Mouse (Mus musculus): ENCODE measurements around the gene Col16a1. TPM values are rescaled to one million over a fixed set of nuclear protein-coding genes. Genes with fewer than 3 reads are reported as not detected.

The Col16a1 gene
- polyA plus RNA-seq, 1 experiment from 2014 or later, result 26.6 TPM

- no peak overlapping the region for H3K9ac ChIP-seq (ENCODE audit: low read length)
- no peaks in the 10 kb centered on the region for H3K9me3 ChIP-seq (replicated peaks; ENCODE audit: control insufficient read depth, low read length)
- H3K4me2 ChIP-seq (ENCODE audit: low read depth, low read length), result no peak overlapping the region
- H3K36me3 ChIP-seq (ENCODE audit: control insufficient read depth, insufficient read depth), result no peaks in the 10 kb centered on the region
- WGBS, result 36% methylated on average over 1 of the region's 1 CpGs
- H3K4me1 ChIP-seq (ENCODE audit: control insufficient read depth, insufficient read depth, low read length), result peaks cover 10% of the 10 kb centered on the region
- no peak for ATAC-seq (replicated peaks; ENCODE audit: extremely low read depth, insufficient read depth, low FRiP score)
- H3K27me3 ChIP-seq (ENCODE audit: control insufficient read depth, insufficient read depth, low read length), result no peaks in the 10 kb centered on the region; the same call in 1 of the 2 replicates
- no peak overlapping the region for H3K4me3 ChIP-seq (ENCODE audit: low read length)
- no peak overlapping the region for H3K27ac ChIP-seq (ENCODE audit: low read length)
Measured at GRCm38 (mm10) chr4:130054727-130055126, 7.1 kb downstream of the Col16a1 start.

GRCm38 (mm10) chr4:130055160-130056010 is 7.7 kb downstream of the Col16a1 start:
- Histone ChIP-seq H3K4me1 (ENCODE audit: control insufficient read depth, insufficient read depth, low read length) (peaks cover 6% of the 10 kb centered on the region), H3K9ac (ENCODE audit: low read length) (no peak overlapping the region), H3K36me3 (ENCODE audit: control insufficient read depth, insufficient read depth) (no peaks in the 10 kb centered on the region), H3K9me3 (replicated peaks; ENCODE audit: control insufficient read depth, low read length) (no peaks in the 10 kb centered on the region), H3K4me2 (ENCODE audit: low read depth, low read length) (no peak overlapping the region), H3K27ac (ENCODE audit: low read length) (no peak overlapping the region), H3K4me3 (ENCODE audit: low read length) (no peak overlapping the region), H3K27me3 (ENCODE audit: control insufficient read depth, insufficient read depth, low read length) (no peaks in the 10 kb centered on the region; the same call in 1 of the 2 replicates)
- no peak for ATAC-seq (replicated peaks; ENCODE audit: extremely low read depth, insufficient read depth, low FRiP score)
- 77% methylated on average over 14 of the region's 14 CpGs for WGBS

- no peaks in the 10 kb centered on the region; the same call in 1 of the 2 replicates for H3K27me3 ChIP-seq (ENCODE audit: control insufficient read depth, insufficient read depth, low read length)
- no peak overlapping the region for H3K9ac ChIP-seq (ENCODE audit: low read length)
- no peaks in the 10 kb centered on the region for H3K36me3 ChIP-seq (ENCODE audit: control insufficient read depth, insufficient read depth)
- no peaks in the 10 kb centered on the region for H3K9me3 ChIP-seq (replicated peaks; ENCODE audit: control insufficient read depth, low read length)
- H3K4me3 ChIP-seq (ENCODE audit: low read length), result no peak overlapping the region
- no peak for ATAC-seq (replicated peaks; ENCODE audit: extremely low read depth, insufficient read depth, low FRiP score)
- H3K27ac ChIP-seq (ENCODE audit: low read length), result no peak overlapping the region
- 53% methylated on average over 3 of the region's 3 CpGs for whole genome bisulfite sequencing
- H3K4me2 ChIP-seq (ENCODE audit: low read depth, low read length), result no peak overlapping the region
- no peaks in the 10 kb centered on the region; the same call in 1 of the 2 replicates for H3K4me1 ChIP-seq (ENCODE audit: control insufficient read depth, insufficient read depth, low read length)
Measured at GRCm38 (mm10) chr4:130056011-130056322, 8.3 kb downstream of the Col16a1 start.

- Histone ChIP-seq H3K36me3 (ENCODE audit: control insufficient read depth, insufficient read depth) (no peaks in the 10 kb centered on the region), H3K27me3 (ENCODE audit: control insufficient read depth, insufficient read depth, low read length) (no peaks in the 10 kb centered on the region; the same call in 1 of the 2 replicates)
- 67% methylated on average over 3 of the region's 3 CpGs for WGBS
Measured at GRCm38 (mm10) chr4:130056471-130056870, 8.8 kb downstream of the Col16a1 start.

GRCm38 (mm10) chr4:130060937-130061336 is 13.3 kb downstream of the Col16a1 start:
- Histone ChIP-seq H3K4me1 (ENCODE audit: control insufficient read depth, insufficient read depth, low read length) (no peaks in the 10 kb centered on the region), H3K4me2 (ENCODE audit: low read depth, low read length) (no peak overlapping the region), H3K9ac (ENCODE audit: low read length) (no peak overlapping the region), H3K4me3 (ENCODE audit: low read length) (no peak overlapping the region), H3K36me3 (ENCODE audit: control insufficient read depth, insufficient read depth) (no peaks in the 10 kb centered on the region), H3K27ac (ENCODE audit: low read length) (no peak overlapping the region), H3K27me3 (ENCODE audit: control insufficient read depth, insufficient read depth, low read length) (peaks cover 3% of the 10 kb centered on the region; the same call in 1 of the 2 replicates), H3K9me3 (replicated peaks; ENCODE audit: control insufficient read depth, low read length) (no peaks in the 10 kb centered on the region)
- no peak for ATAC-seq (replicated peaks; ENCODE audit: extremely low read depth, insufficient read depth, low FRiP score)

More at GRCm38 (mm10) chr4:130056471-130056870, 8.8 kb downstream of the Col16a1 start:
- Histone ChIP-seq H3K9ac (ENCODE audit: low read length) (no peak overlapping the region), H3K4me3 (ENCODE audit: low read length) (no peak overlapping the region), H3K4me2 (ENCODE audit: low read depth, low read length) (no peak overlapping the region), H3K9me3 (replicated peaks; ENCODE audit: control insufficient read depth, low read length) (no peaks in the 10 kb centered on the region), H3K4me1 (ENCODE audit: control insufficient read depth, insufficient read depth, low read length) (no peaks in the 10 kb centered on the region; the same call in 1 of the 2 replicates), H3K27ac (ENCODE audit: low read length) (no peak overlapping the region)
- no peak for ATAC-seq (replicated peaks; ENCODE audit: extremely low read depth, insufficient read depth, low FRiP score)

GRCm38 (mm10) chr4:130063191-130063590 is 15.6 kb downstream of the Col16a1 start:
- no peaks in the 10 kb centered on the region for H3K36me3 ChIP-seq (ENCODE audit: control insufficient read depth, insufficient read depth)
- H3K4me2 ChIP-seq (ENCODE audit: low read depth, low read length), result no peak overlapping the region
- H3K27ac ChIP-seq (ENCODE audit: low read length), result no peak overlapping the region
- H3K9me3 ChIP-seq (replicated peaks; ENCODE audit: control insufficient read depth, low read length), result no peaks in the 10 kb centered on the region
- H3K9ac ChIP-seq (ENCODE audit: low read length), result no peak overlapping the region
- whole genome bisulfite sequencing, result 57% methylated on average over 7 of the region's 7 CpGs
- H3K27me3 ChIP-seq (ENCODE audit: control insufficient read depth, insufficient read depth, low read length), result peaks cover 3% of the 10 kb centered on the region; the same call in 1 of the 2 replicates
- no peak for ATAC-seq (replicated peaks; ENCODE audit: extremely low read depth, insufficient read depth, low FRiP score)
- no peak overlapping the region for H3K4me3 ChIP-seq (ENCODE audit: low read length)
- no peaks in the 10 kb centered on the region for H3K4me1 ChIP-seq (ENCODE audit: control insufficient read depth, insufficient read depth, low read length)

- ATAC-seq (replicated peaks; ENCODE audit: extremely low read depth, insufficient read depth, low FRiP score), result no peak
- peaks cover 3% of the 10 kb centered on the region; the same call in 1 of the 2 replicates for H3K27me3 ChIP-seq (ENCODE audit: control insufficient read depth, insufficient read depth, low read length)
- H3K4me1 ChIP-seq (ENCODE audit: control insufficient read depth, insufficient read depth, low read length), result no peaks in the 10 kb centered on the region
- no peak overlapping the region for H3K9ac ChIP-seq (ENCODE audit: low read length)
- no peak overlapping the region for H3K4me2 ChIP-seq (ENCODE audit: low read depth, low read length)
- 17% methylated on average over 8 of the region's 8 CpGs for WGBS
- H3K9me3 ChIP-seq (replicated peaks; ENCODE audit: control insufficient read depth, low read length), result no peaks in the 10 kb centered on the region
- no peak overlapping the region for H3K4me3 ChIP-seq (ENCODE audit: low read length)
- H3K27ac ChIP-seq (ENCODE audit: low read length), result no peak overlapping the region
- H3K36me3 ChIP-seq (ENCODE audit: control insufficient read depth, insufficient read depth), result no peaks in the 10 kb centered on the region
Measured at GRCm38 (mm10) chr4:130066816-130067215, 19.2 kb downstream of the Col16a1 start.

GRCm38 (mm10) chr4:130070523-130070922 is 22.9 kb downstream of the Col16a1 start:
- H3K4me1 ChIP-seq (ENCODE audit: control insufficient read depth, insufficient read depth, low read length), result no peaks in the 10 kb centered on the region
- H3K9me3 ChIP-seq (replicated peaks; ENCODE audit: control insufficient read depth, low read length), result no peaks in the 10 kb centered on the region

GRCm38 (mm10) chr4:130071758-130072157 is 24.1 kb downstream of the Col16a1 start:
- Histone ChIP-seq H3K4me3 (ENCODE audit: low read length) (no peak overlapping the region), H3K4me2 (ENCODE audit: low read depth, low read length) (no peak overlapping the region), H3K9ac (ENCODE audit: low read length) (no peak overlapping the region), H3K36me3 (ENCODE audit: control insufficient read depth, insufficient read depth) (no peaks in the 10 kb centered on the region), H3K4me1 (ENCODE audit: control insufficient read depth, insufficient read depth, low read length) (no peaks in the 10 kb centered on the region), H3K9me3 (replicated peaks; ENCODE audit: control insufficient read depth, low read length) (no peaks in the 10 kb centered on the region), H3K27me3 (ENCODE audit: control insufficient read depth, insufficient read depth, low read length) (peaks cover 8% of the 10 kb centered on the region; the same call in 1 of the 2 replicates), H3K27ac (ENCODE audit: low read length) (no peak overlapping the region)
- 79% methylated on average over 2 of the region's 2 CpGs for WGBS
- no peak for ATAC-seq (replicated peaks; ENCODE audit: extremely low read depth, insufficient read depth, low FRiP score)

More at GRCm38 (mm10) chr4:130070523-130070922, 22.9 kb downstream of the Col16a1 start:
- Histone ChIP-seq H3K4me3 (ENCODE audit: low read length) (no peak overlapping the region), H3K27me3 (ENCODE audit: control insufficient read depth, insufficient read depth, low read length) (peaks cover 5% of the 10 kb centered on the region; the same call in 1 of the 2 replicates), H3K27ac (ENCODE audit: low read length) (no peak overlapping the region), H3K9ac (ENCODE audit: low read length) (no peak overlapping the region), H3K36me3 (ENCODE audit: control insufficient read depth, insufficient read depth) (no peaks in the 10 kb centered on the region), H3K4me2 (ENCODE audit: low read depth, low read length) (no peak overlapping the region)
- ATAC-seq (replicated peaks; ENCODE audit: extremely low read depth, insufficient read depth, low FRiP score), result no peak
- 58% methylated on average over 3 of the region's 3 CpGs for WGBS
